Mouse (Mus musculus): Measurements from ENCODE around the gene Use1.
"Not testable (repeated sequence)": the region's sequence is repeated elsewhere in the genome, so short reads cannot be mapped to it uniquely, and the experiment has no call there.

Use1 gene

GRCm38 (mm10) chr8:71366771-71367528 is at the start of gene Use1:
TSS of gene Use1 (plus strand) at chr8:71366848.
- peak; percentile 86 to 92 for DNase-seq

DNA sequence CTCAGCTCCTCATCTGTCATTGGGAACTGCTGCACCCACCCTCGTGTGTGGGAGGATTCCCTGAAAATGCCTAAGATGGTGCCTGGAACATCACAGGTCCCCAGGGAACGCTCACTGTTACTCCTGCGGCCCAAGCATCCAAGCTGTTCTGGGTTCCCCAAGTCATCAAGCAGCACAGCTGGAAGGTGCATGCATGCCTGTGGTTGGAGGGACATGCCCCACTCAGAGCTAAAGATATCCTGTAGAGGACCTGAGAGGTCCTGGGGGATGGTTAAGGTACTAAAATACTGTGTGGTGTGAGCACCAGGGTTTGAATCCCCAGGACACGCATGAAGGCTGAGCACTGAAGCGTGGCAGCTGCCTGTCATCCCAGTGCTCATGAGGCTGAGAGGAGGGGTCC is 48.0 kb upstream of the Use1 start:
- not testable (repeated sequence) for DNase-seq

DNA sequence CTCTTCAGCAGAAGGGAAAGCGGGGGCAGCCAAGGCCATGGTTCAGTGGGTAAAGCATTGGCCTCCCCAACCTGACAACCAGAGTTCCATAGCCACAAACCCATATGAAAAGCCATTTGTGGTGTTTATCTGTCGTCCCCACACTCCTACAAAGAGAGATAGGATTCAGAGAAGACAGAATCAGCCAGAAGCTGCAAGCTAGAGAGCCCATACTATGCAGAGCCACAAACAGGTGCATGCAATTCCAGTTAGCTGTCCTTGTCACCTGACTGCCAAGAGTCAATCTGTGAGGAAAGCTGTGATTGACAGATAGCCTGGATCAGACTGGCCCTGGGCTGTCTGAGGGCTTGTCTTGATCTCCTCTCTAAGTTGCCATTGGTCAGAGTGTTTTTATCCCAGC is 46.9 kb upstream of the Use1 start:
- not testable (repeated sequence) for DNase-seq

- no peak for DNase-seq
These were observed 43.7 kb upstream of the Use1 start for GRCm38 (mm10) chr8:71322939-71323338.

GRCm38 (mm10) chr8:71324848-71325247 is 41.8 kb upstream of the Use1 start:
- DNase-seq, result no peak

GRCm38 (mm10) chr8:71337834-71338233 is 28.8 kb upstream of the Use1 start:
- DNase-seq, result not testable (repeated sequence)

- no peak for DNase-seq
These were observed 26.0 kb upstream of the Use1 start for GRCm38 (mm10) chr8:71340625-71341024.

GRCm38 (mm10) chr8:71346581-71346980 is 20.1 kb upstream of the Use1 start:
- no peak for DNase-seq

GRCm38 (mm10) chr8:71351117-71351516 is 15.5 kb upstream of the Use1 start:
- no peak for DNase-seq

DNA sequence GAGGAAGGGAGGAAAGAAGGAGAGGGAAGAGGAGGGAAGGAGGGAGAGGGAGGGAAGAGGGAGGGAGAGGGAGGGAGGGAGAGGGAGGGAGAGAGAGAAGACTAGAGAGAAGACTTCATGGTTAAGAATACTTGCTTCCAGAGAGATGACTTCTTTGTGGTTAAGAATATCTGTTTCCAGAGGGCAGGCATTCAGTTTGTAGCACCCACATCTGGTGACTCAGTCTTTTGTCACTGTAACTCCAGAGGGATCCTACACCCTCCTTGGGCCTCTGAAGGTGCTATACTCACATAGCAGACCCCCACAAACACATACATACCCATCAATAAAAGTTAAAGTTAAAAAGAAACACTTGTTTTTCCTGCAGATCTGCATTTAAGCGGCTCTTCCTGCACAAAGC is 15.1 kb upstream of the Use1 start:
- no peak for DNase-seq

DNA sequence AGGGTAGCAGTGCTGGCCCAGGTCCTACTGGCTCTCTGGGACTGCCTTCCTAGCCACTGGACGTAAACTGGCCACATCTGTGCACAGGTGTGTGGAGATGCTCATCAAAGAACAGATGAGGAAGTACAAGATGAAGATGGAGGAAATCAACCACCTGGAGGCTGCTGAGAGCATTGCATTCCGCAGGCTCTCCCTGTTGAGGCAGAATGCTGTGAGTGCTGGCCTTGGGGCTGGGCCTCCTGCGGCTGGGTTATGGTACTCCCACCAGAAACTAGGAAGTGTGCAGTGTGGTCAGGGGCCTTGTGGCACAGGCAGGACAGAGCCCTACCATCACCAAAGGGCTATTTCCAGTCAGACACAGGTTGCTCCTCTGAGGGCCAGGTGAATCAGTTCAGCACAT is 8.6 kb upstream of the Use1 start:
- no peak for DNase-seq

DNA sequence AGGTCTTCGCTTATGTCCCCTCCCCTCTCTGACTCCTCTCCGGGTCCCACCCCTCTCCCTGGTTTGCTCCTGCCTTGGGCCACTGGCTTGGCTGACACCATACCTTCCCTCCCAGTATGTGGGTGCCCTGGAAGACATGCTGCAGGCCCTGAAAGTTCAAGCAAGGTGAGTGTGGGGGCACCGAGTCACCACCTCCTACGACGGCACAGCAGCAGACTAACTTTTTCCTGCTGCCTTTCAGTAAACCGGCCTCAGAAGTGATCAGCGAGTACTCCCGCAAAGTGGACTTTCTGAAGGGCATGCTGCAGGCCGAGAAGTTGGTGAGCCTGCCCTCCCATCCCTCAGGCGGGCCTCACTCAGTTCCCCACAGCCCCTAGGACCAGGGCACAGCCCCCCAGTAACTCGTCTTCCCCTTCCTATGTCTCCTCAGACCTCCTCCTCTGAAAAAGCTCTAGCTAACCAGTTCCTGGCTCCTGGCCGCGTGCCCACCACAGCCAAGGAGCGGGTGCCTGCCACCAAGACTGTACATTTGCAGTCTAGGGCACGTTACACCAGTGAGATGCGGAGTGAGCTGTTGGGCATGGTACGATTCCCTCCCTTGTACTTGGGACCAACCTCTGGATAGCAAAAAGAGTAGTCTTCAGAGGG is 1.0 kb downstream of the Use1 start:
- DNase-seq, result no peak

DNA sequence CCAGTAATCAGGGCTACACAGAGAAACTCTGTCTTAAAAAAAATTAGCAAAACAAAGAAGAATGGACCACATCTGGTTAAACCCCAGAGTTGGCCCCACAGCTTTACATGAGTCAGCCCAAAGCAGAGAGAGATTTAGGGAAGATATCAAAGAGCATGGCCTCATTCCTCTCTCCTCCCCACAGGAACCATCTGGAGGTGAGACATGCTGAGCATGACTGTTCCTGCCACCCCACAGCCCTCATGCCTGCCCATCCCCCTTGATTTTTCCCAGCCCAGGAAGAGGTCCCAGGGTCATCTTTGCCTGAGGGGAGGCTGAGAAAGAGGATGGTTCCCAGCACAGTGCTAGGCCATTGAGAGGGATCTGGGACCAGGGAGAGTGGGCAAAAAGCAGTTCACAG is 1.7 kb downstream of the Use1 start:
- no peak for DNase-seq

DNA sequence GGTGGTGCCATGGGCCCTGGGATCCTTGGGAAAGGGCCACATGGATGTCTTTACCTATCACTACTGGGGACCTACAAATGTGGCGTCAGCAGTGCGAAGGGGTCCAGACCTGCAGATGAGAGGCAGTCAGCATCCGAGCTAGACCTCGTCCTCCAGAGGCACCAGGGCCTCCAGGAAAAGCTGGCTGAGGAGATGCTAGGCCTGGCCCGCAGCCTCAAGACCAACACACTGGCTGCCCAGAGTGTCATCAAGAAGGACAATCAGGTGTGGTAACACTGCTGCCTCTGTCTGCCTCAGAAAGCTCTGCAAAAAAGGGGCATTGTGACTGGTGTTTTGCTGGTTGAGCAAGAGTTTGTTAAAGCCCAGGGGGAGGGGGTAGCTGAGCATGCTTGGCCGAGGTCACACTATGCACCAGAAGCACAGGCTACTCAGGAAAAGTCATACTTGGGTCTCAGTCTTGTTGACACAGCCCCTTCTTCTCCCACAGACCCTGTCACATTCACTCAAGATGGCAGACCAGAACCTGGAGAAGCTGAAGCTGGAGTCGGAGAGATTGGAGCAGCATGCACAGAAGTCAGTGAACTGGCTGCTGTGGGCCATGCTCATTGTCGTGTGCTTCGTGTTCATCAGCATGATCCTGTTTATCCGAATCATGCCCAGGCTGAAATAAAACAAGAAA is 2.5 kb downstream of the Use1 start:
- no peak for DNase-seq

- DNase-seq, result no peak
These were observed 4.1 kb downstream of the Use1 start for GRCm38 (mm10) chr8:71370711-71371235.

- DNase-seq, result peak; percentile 97
These were observed 4.7 kb downstream of the Use1 start, which contains the start of gene Ocel1 for GRCm38 (mm10) chr8:71371236-71371848. TSS of gene Ocel1 (plus strand) at chr8:71371298.

DNA sequence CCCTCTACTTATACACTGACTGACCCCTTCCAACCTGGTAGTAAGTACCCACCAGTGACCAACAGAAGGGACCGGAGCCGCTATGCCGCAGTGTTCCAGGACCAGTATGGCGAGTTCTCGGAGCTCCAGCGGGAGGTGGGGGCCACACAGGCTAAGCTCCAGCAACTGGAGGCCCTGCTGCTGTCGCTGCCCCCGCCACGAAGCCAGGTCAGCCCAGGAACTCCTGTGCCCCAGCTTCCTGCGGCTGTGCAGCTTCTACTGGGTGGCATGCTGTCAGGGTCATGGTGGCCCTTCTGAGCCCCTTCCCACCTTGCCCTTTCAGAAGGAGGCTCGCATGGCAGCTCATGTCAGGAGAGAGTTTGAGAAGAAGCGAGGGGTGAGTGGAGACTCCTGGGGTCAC is 5.8 kb downstream of the Use1 start:
- no peak for DNase-seq

GRCm38 (mm10) chr8:71373000-71373399 is 6.4 kb downstream of the Use1 start:
- DNase-seq, result no peak

GRCm38 (mm10) chr8:71374616-71375206 is 8.1 kb downstream of the Use1 start:
- no peak for DNase-seq

DNA sequence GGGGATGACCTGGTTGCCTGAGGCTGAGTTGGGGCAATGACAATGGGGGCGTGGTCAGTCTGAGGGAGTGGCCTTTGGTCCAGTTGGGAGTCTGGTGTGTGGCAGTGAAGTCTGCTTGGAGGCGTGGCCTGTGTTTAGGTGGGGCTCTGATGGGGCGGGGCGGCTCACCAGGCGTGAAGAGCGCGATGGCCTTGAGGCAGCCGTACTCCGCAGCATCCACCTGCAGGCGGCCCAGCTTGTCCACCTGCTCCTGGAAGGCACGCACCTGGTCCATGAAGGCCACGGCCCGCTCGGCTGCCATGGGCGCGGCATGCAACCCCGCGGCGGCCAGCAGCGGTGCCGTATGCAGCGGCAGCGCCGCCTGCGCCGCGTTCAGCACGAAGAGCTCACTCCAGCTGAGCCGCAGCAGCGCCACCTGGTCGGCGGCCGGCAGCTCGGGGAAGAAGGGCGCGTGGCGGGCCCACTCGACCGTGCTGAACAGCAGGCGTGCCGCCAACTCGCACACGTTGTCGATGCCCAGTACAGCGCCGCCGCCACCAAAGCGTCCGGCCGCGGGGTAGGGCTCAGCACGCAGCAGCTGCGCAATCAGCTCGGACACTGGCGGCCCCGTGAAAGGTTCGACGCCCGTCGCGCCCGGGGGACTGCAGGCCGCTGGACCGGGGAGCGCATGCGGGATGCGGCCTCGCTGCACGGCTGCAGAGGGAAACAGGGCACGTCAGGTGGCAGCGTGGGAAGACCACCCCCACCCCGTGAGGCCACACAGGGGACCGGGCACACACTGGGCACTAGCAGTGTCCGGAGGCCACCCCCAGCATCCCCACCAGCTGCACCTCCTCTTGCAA is 9.2 kb downstream of the Use1 start:
- DNase-seq, result peak in 1 of 2 experiments; percentile 56

GRCm38 (mm10) chr8:71376423-71377030 is 9.9 kb downstream of the Use1 start:
- DNase-seq, result no peak
